Mouse (Mus musculus) hindbrain, postnatal 0 days (tissue): ENCODE results near the gene Thoc2. TPM values are rescaled to one million over a fixed set of nuclear protein-coding genes. Genes with fewer than 3 reads are reported as not detected.

Experiments
- ATAC-seq: fragments of 200-750 bp; cut with Nextera tagmentation; 2 replicates; pipeline ENCODE4 v1.8.0; 2017; ENCODE audit warnings: mild to moderate bottlenecking, moderate TSS enrichment, moderate library complexity
- DNase-seq: peaks from one replicate; pipeline ENCODE4 v3.0.0-alpha.2; 2015; ENCODE audit warnings: low spot score
- H3K27ac ChIP-seq: fragments of 300-500 bp; sonication (generic); 2 replicates; pipeline ENCODE4 v1.5.1; 2014; ENCODE audit warnings: mild to moderate bottlenecking
- H3K27me3 ChIP-seq: fragments of 300-500 bp; sonication (generic); 2 replicates; pipeline ENCODE4 v1.6.1; 2014; ENCODE audit warnings: low read length, mixed read lengths; ENCODE audit not compliant: insufficient read depth
- H3K36me3 ChIP-seq: fragments of 300-500 bp; sonication (generic); 2 replicates; pipeline ENCODE4 v1.6.1; 2014; ENCODE audit warnings: low read length, mixed read lengths; ENCODE audit not compliant: insufficient read depth
- H3K4me1 ChIP-seq: fragments of 300-500 bp; sonication (generic); 2 replicates; pipeline ENCODE4 v1.6.1; 2014; ENCODE audit warnings: antibody characterized with exemption, low read length, mixed read lengths; ENCODE audit not compliant: insufficient read depth
- H3K4me2 ChIP-seq: fragments of 300-500 bp; sonication (generic); 2 replicates; pipeline ENCODE4 v1.6.1; 2014; ENCODE audit warnings: low read depth, mild to moderate bottlenecking, low read length, moderate library complexity, mixed read lengths
- H3K4me3 ChIP-seq: fragments of 300-500 bp; sonication (generic); 2 replicates; pipeline ENCODE4 v1.5.1; 2014; ENCODE audit warnings: low read length
- H3K9ac ChIP-seq: fragments of 300-500 bp; sonication (generic); replicated peaks from 2 replicates; pipeline ENCODE4 v1.6.1; 2014; ENCODE audit warnings: mild to moderate bottlenecking, low read length, moderate library complexity, mixed read lengths
- H3K9me3 ChIP-seq: fragments of 300-500 bp; sonication (generic); 2 replicates; pipeline ENCODE4 v1.6.1; 2016; ENCODE audit warnings: low read length, mixed read lengths
- CTCF ChIP-seq: IDR thresholded peaks from 2 replicates; pipeline ENCODE4 v1.5.1; 2016; ENCODE audit warnings: antibody characterized with exemption, control low read depth, low read depth
- WGBS: fragments of 180-500 bp; shearing (Covaris S2); extraction: QIAGEN DNeasy Blood & Tissue Kit; methylation state at CpG from one replicate; pipeline ENCODE4 v1.1.7; 2014; 5-methylcytosine and 5-hydroxymethylcytosine counted together
- microRNA-seq, 2 experiments: library from miRNA; unstranded; fragments of <30 nt; microRNA quantifications; one replicate each; pipeline ENCODE4; 2016
- polyA plus RNA-seq: library from polyadenylated mRNA; unstranded; fragments of >200 nt; fragmentation: Nextera tagmentation; extraction: Ambion mirVana; gene quantifications from 2 replicates; pipeline ENCODE4 v1.2.1, GENCODE M21; 2015
- total RNA-seq: library from RNA; depleted of rRNA; stranded (reverse); fragments of >200 nt; gene quantifications from 2 replicates; pipeline ENCODE4 v1.2.3, GENCODE M21; 2014; rRNA removed

Thoc2 gene
- total and polyA plus RNA-seq, 2 experiments from 2014 or later: 34.8 to 60.4 TPM

DNA sequence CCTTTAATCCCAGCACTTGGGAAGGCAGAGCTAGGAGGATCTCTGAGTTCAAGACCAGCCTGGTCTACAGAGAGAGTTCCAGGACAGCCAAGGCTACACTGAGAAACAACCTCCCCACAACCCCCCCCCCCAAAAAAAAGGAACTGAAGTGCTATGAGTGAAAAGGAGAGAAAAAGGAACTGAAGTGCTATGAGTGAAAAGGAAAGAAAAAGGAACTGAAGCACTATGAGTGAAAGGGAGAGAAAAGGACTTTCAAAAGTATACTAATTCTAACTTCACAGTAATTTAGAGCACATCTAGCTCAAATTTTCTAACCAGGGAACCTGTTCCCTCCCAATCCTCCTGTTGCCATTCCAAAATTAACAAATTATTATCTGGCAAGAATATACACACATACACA is 114.9 kb downstream of the Thoc2 start:
- Histone ChIP-seq H3K27ac (no peak overlapping the region), H3K27me3 (no peaks in the 10 kb centered on the region), H3K9me3 (no peaks in the 10 kb centered on the region), H3K4me2 (no peak overlapping the region), H3K9ac (no peak overlapping the region), H3K4me3 (no peak overlapping the region), H3K36me3 (no peaks in the 10 kb centered on the region), H3K4me1 (no peaks in the 10 kb centered on the region)
- no peak for TF ChIP-seq CTCF
- DNase-seq (no peak), ATAC-seq (no peak)

DNA sequence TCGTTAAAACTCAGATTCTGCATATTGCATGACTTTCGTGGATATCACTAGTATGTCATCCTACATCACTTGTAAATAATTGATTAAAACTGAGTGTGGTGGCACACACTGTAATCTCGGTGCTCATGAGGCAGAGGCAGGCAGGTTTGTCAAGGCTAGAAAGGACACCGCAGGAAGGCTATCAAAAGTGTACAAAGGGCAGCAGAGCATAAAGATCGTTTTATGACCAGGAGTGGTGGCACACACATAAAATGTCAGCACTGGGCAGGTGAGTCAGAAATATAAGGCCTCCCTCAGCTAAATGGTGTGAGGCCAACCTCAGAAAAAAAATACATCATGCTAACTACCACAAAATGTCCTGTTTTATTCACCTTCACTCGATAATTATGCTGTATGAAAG is 127.2 kb downstream of the Thoc2 start:
- no peak for DNase-seq
- Histone ChIP-seq H3K27me3 (no peaks in the 10 kb centered on the region), H3K4me3 (no peak overlapping the region), H3K9me3 (no peaks in the 10 kb centered on the region), H3K36me3 (no peaks in the 10 kb centered on the region), H3K27ac (no peak overlapping the region), H3K9ac (no peak overlapping the region), H3K4me1 (no peaks in the 10 kb centered on the region), H3K4me2 (no peak overlapping the region)
- no peak for ATAC-seq
- 88% methylated on average over 6 of the region's 6 CpGs for WGBS
- no peak for TF ChIP-seq CTCF

Small RNA genes within 50 kb of the gene (microRNA-seq; reads per million reads assigned to microRNA genes)
- gene Gm44490: 0 reads per million in 2 experiments

Other genes starting within 250 kb of the Thoc2 start
- 26.6 and 27.9 TPM in 2 replicates for gene Xiap, start 139.0 kb upstream of the Thoc2 start, total RNA-seq
- gene Xiap, start 139.0 kb upstream of the Thoc2 start, polyA plus RNA-seq: 9.8 and 10.3 TPM in 2 replicates
- gene Stag2, start 228.6 kb upstream of the Thoc2 start, total RNA-seq: 35.7 and 55.3 TPM in 2 replicates
- 14.5 and 16.8 TPM in 2 replicates for gene Stag2, start 228.6 kb upstream of the Thoc2 start, polyA plus RNA-seq